Mouse (Mus musculus) right cerebral cortex, adult 2 months (tissue): Measurements from ENCODE around the gene Rcan1.
"Not testable (repeated sequence)": the region's sequence is repeated elsewhere in the genome, so short reads cannot be mapped to it uniquely, and the experiment has no call there.

Experiments
- DNase-seq, 2 experiments: peaks; one replicate each; pipeline ENCODE4 v3.0.0; 2021 to 2022; ENCODE audit warnings: low spot score in 2 of 2

Rcan1 gene

GRCm38 (mm10) chr16:92433176-92433575 is 37.5 kb downstream of the Rcan1 start:
- DNase-seq: no peak

- DNase-seq: no peak
Measured at GRCm38 (mm10) chr16:92430731-92431130, 39.9 kb downstream of the Rcan1 start.

GRCm38 (mm10) chr16:92428197-92428950 is 42.3 kb downstream of the Rcan1 start:
- no peak for DNase-seq

GRCm38 (mm10) chr16:92426708-92427107 is 44.0 kb downstream of the Rcan1 start:
- no peak for DNase-seq

- no peak for DNase-seq
Measured at GRCm38 (mm10) chr16:92425875-92426274, 44.8 kb downstream of the Rcan1 start.

- DNase-seq: peak; percentile 47 to 59
Measured at GRCm38 (mm10) chr16:92423363-92423762, 47.3 kb downstream of the Rcan1 start.

- DNase-seq: no peak
Measured at GRCm38 (mm10) chr16:92422435-92423362, 48.0 kb downstream of the Rcan1 start.

GRCm38 (mm10) chr16:92421147-92421934 is 49.3 kb downstream of the Rcan1 start:
- DNase-seq: no peak

- DNase-seq: no peak
Measured at GRCm38 (mm10) chr16:92420641-92421040, 50.0 kb downstream of the Rcan1 start.

GRCm38 (mm10) chr16:92419099-92419498 is 51.6 kb downstream of the Rcan1 start:
- no peak for DNase-seq

GRCm38 (mm10) chr16:92417267-92417666 is 53.4 kb downstream of the Rcan1 start:
- no peak for DNase-seq

GRCm38 (mm10) chr16:92415702-92416118 is 55.0 kb downstream of the Rcan1 start:
- DNase-seq: no peak

GRCm38 (mm10) chr16:92415038-92415437 is 55.6 kb downstream of the Rcan1 start:
- DNase-seq: not testable (repeated sequence)

GRCm38 (mm10) chr16:92412888-92413287 is 57.8 kb downstream of the Rcan1 start:
- DNase-seq: no peak

GRCm38 (mm10) chr16:92411981-92412706 is 58.5 kb downstream of the Rcan1 start:
- no peak for DNase-seq

- DNase-seq: no peak
Measured at GRCm38 (mm10) chr16:92410344-92410743, 60.3 kb downstream of the Rcan1 start.

- DNase-seq: no peak
Measured at GRCm38 (mm10) chr16:92407883-92408282, 62.8 kb downstream of the Rcan1 start.

GRCm38 (mm10) chr16:92404141-92404540 is 66.5 kb downstream of the Rcan1 start:
- DNase-seq: no peak

- DNase-seq: no peak
Measured at GRCm38 (mm10) chr16:92403069-92403468, 67.6 kb downstream of the Rcan1 start.

- DNase-seq: no peak
Measured at GRCm38 (mm10) chr16:92402216-92402615, 68.5 kb downstream of the Rcan1 start.

- no peak for DNase-seq
Measured at GRCm38 (mm10) chr16:92401206-92401605, 69.5 kb downstream of the Rcan1 start.
